Mouse (Mus musculus) lung, embryonic 14.5 days (tissue): ENCODE data around the gene Atp1a2. TPM values are rescaled to one million over a fixed set of nuclear protein-coding genes. Genes with fewer than 3 reads are reported as not detected.

Source experiments
- ATAC-seq: fragments of 200-750 bp; cut with Nextera tagmentation; 2 replicates; pipeline ENCODE4 v1.8.0; 2017; ENCODE audit warnings: mild to moderate bottlenecking, moderate TSS enrichment, moderate library complexity; ENCODE audit not compliant: insufficient read depth
- DNase-seq: peaks from one replicate; pipeline ENCODE4 v3.0.0-alpha.2; 2015
- H3K27ac ChIP-seq: fragments of 300-500 bp; sonication (generic); 2 replicates; pipeline ENCODE4 v1.5.1; 2014; ENCODE audit warnings: low read depth, mild to moderate bottlenecking, moderate library complexity
- H3K27me3 ChIP-seq: fragments of 300-500 bp; sonication (generic); 2 replicates; pipeline ENCODE4 v1.6.1; 2014; ENCODE audit warnings: low read length, control low read depth; ENCODE audit not compliant: insufficient read depth
- H3K36me3 ChIP-seq: fragments of 300-500 bp; sonication (generic); 2 replicates; pipeline ENCODE4 v1.6.1; 2014; ENCODE audit warnings: control low read depth; ENCODE audit not compliant: insufficient read depth
- H3K4me1 ChIP-seq: fragments of 300-500 bp; sonication (generic); 2 replicates; pipeline ENCODE4 v1.6.1; 2014; ENCODE audit warnings: antibody characterized with exemption, control low read depth; ENCODE audit not compliant: insufficient read depth
- H3K4me2 ChIP-seq: fragments of 300-500 bp; sonication (generic); 2 replicates; pipeline ENCODE4 v1.6.1; 2014; ENCODE audit warnings: mild to moderate bottlenecking
- H3K4me3 ChIP-seq: fragments of 300-500 bp; sonication (generic); 2 replicates; pipeline ENCODE4 v1.5.1; 2014; ENCODE audit warnings: low read depth, low read length
- H3K9ac ChIP-seq: fragments of 300-500 bp; sonication (generic); 2 replicates; pipeline ENCODE4 v1.6.1; 2014
- H3K9me3 ChIP-seq: fragments of 300-500 bp; sonication (generic); 2 replicates; pipeline ENCODE4 v1.6.1; 2016; ENCODE audit warnings: low read depth, low read length, control low read depth
- CTCF ChIP-seq: IDR thresholded peaks from 2 replicates; pipeline ENCODE4 v1.5.1; 2016; ENCODE audit warnings: antibody characterized with exemption, low read depth
- WGBS: fragments of 180-500 bp; shearing (Covaris S2); extraction: QIAGEN DNeasy Blood & Tissue Kit; methylation state at CpG from one replicate; pipeline ENCODE4 v1.1.7; 2014; 5-methylcytosine and 5-hydroxymethylcytosine counted together
- polyA plus RNA-seq: library from polyadenylated mRNA; unstranded; fragments of >200 nt; fragmentation: Nextera tagmentation; extraction: Ambion mirVana; gene quantifications from 2 replicates; pipeline ENCODE4 v1.2.1, GENCODE M21; 2014

Gene Atp1a2
- polyA plus RNA-seq, 1 experiment from 2014 or later = 1.3 TPM

GRCm38 (mm10) chr1:172304443-172304842 lies 6.6 kb upstream of the Atp1a2 start:
- TF ChIP-seq CTCF = no peak
- DNase-seq (no peak), ATAC-seq (no peak)
- Histone ChIP-seq H3K27ac (no peak overlapping the region), H3K4me1 (no peaks in the 10 kb centered on the region; the same call in 1 of the 2 replicates), H3K9me3 (no peaks in the 10 kb centered on the region), H3K4me3 (no peak overlapping the region), H3K27me3 (no peaks in the 10 kb centered on the region), H3K9ac (no peak overlapping the region), H3K36me3 (no peaks in the 10 kb centered on the region), H3K4me2 (no peak overlapping the region)
- 65% methylated on average over 6 of the region's 6 CpGs for whole genome bisulfite sequencing

- H3K9me3 ChIP-seq = no peaks in the 10 kb centered on the region
- DNase-seq (no peak), ATAC-seq (no peak)
- WGBS = 14% methylated on average over 6 of the region's 6 CpGs
- no peak for TF ChIP-seq CTCF
- no peaks in the 10 kb centered on the region for H3K27me3 ChIP-seq
- H3K27ac ChIP-seq = no peak overlapping the region
- no peaks in the 10 kb centered on the region for H3K36me3 ChIP-seq
- H3K4me2 ChIP-seq = no peak overlapping the region
- no peaks in the 10 kb centered on the region; the same call in 1 of the 2 replicates for H3K4me1 ChIP-seq
- H3K4me3 ChIP-seq = no peak overlapping the region
- H3K9ac ChIP-seq = no peak overlapping the region
Observed at GRCm38 (mm10) chr1:172302851-172303250, 5.0 kb upstream of the Atp1a2 start.

GRCm38 (mm10) chr1:172302311-172302710 lies 4.4 kb upstream of the Atp1a2 start:
- Histone ChIP-seq H3K36me3 (no peaks in the 10 kb centered on the region), H3K27ac (no peak overlapping the region), H3K27me3 (no peaks in the 10 kb centered on the region), H3K9me3 (no peaks in the 10 kb centered on the region), H3K4me2 (no peak overlapping the region), H3K9ac (no peak overlapping the region), H3K4me3 (no peak overlapping the region), H3K4me1 (no peaks in the 10 kb centered on the region; the same call in 1 of the 2 replicates)
- no peak for DNase-seq
- ATAC-seq = no peak
- WGBS = 51% methylated on average over 3 of the region's 3 CpGs
- TF ChIP-seq CTCF = no peak

DNA sequence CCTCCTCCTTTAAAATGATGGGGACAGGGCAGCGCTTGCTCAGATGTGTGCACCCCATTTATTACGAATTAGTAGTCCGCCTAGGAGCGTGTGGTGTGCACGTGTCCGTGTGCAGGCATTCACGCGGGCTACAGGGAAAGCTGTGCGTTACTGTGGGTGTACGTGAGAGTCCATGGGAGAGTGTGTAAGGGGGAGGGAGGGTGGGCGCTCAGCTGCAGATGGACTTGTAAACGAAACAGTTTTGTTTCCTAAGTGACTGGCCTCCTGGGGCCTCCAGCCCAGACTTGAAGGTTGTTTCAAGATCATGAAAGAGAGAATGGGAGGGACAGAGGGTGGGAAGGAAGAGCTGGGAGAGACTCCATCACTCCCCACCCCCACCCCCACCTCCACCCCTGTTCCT lies 3.3 kb upstream of the Atp1a2 start:
- WGBS = 41% methylated on average over 12 of the region's 12 CpGs
- no peak overlapping the region for H3K27ac ChIP-seq
- H3K4me3 ChIP-seq = no peak overlapping the region
- no peaks in the 10 kb centered on the region for H3K36me3 ChIP-seq
- peaks cover 6% of the 10 kb centered on the region for H3K4me1 ChIP-seq
- DNase-seq (no peak), ATAC-seq (no peak)
- H3K4me2 ChIP-seq = no peak overlapping the region
- no peak for TF ChIP-seq CTCF
- H3K9ac ChIP-seq = no peak overlapping the region
- H3K9me3 ChIP-seq = no peaks in the 10 kb centered on the region
- no peaks in the 10 kb centered on the region for H3K27me3 ChIP-seq

DNA sequence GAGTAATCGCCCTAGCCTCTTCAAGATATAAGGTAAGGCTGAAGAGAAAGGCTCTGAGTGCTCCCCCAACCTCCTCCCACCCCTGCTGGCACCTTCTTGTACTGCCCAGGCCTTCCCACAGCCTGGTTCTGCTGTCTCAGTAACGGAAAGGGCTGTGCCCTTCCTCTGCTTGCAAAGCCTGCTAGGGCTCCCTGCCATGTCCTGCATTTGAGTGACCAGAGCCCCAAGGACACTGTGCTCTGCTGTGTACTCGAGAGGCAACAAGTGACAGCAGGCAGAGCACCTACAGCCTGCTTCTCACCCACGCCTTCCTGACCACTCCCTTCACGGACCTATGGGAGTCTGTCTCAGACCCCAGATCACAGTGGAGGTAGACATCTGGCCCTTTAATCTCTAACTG lies 2.4 kb upstream of the Atp1a2 start:
- Histone ChIP-seq H3K27me3 (no peaks in the 10 kb centered on the region), H3K9ac (no peak overlapping the region), H3K27ac (no peak overlapping the region), H3K4me3 (no peak overlapping the region), H3K4me2 (no peak overlapping the region), H3K36me3 (no peaks in the 10 kb centered on the region), H3K4me1 (peaks cover 15% of the 10 kb centered on the region), H3K9me3 (no peaks in the 10 kb centered on the region)
- 57% methylated on average over 5 of the region's 5 CpGs for WGBS
- no peak for ATAC-seq
- TF ChIP-seq CTCF = no peak
- no peak for DNase-seq

- ATAC-seq = no peak
- H3K27me3 ChIP-seq = no peaks in the 10 kb centered on the region
- no peak for TF ChIP-seq CTCF
- no peak overlapping the region for H3K4me3 ChIP-seq
- no peaks in the 10 kb centered on the region for H3K36me3 ChIP-seq
- H3K9ac ChIP-seq = no peak overlapping the region
- no peak for DNase-seq
- H3K4me2 ChIP-seq = no peak overlapping the region
- no peak overlapping the region for H3K27ac ChIP-seq
- no peaks in the 10 kb centered on the region for H3K9me3 ChIP-seq
- WGBS = 54% methylated on average over 7 of the region's 7 CpGs
- peaks cover 15% of the 10 kb centered on the region for H3K4me1 ChIP-seq
Observed at GRCm38 (mm10) chr1:172299528-172299927, 1.7 kb upstream of the Atp1a2 start.

DNA sequence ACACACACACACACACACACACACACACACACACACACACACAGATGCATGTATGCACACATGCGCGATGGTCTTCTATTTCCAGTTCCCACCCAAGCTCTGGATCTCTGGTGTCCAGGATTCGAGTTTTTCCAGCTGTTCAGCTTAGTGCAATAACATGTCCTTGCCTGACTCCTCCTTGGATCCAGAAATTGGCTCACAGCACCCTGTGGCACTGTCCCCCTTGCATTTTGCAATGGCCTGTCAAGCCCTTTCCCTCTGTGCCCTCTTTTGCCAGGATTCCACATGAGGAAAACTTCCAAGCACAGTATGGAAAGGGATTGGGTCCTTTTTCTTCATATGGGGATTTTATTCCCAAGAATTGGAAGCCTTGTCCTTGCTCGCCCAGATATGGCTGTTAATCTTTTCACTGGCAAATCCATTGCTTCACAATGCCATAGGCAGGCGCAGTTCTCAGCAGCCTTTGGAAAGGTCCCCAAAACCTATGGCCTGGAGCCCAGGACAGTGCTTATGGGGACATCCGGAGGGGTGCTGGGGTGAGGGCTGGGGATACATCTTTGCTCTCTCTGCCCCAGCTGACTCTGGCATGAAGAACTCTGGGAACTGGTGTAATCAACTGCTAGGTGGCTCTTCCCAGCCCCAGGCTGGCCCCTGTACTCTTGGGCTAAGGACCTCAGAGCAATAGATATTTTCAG lies 901 bp downstream of the Atp1a2 start:
- no peak for TF ChIP-seq CTCF
- peak; percentile 15; the same call in 1 of the 2 replicates for ATAC-seq
- Histone ChIP-seq H3K4me2 (peak overlapping the region; percentile 52), H3K27me3 (no peaks in the 10 kb centered on the region), H3K4me3 (peak overlapping the region; percentile 31), H3K4me1 (peaks cover 15% of the 10 kb centered on the region), H3K27ac (peak overlapping the region; percentile 61; the same call in 1 of the 2 replicates), H3K36me3 (no peaks in the 10 kb centered on the region), H3K9me3 (no peaks in the 10 kb centered on the region), H3K9ac (peak overlapping the region; percentile 38; the same call in 1 of the 2 replicates)
- peak; percentile 35 for DNase-seq
- 72% methylated on average over 6 of the region's 6 CpGs for WGBS
